Mouse (Mus musculus) spleen, adult 2 months (tissue): ENCODE data around the gene Sec22a. TPM values are rescaled to one million over a fixed set of nuclear protein-coding genes. Genes with fewer than 3 reads are reported as not detected.

Experiments
- DNase-seq, 2 experiments: peaks; one replicate each; pipeline versions ENCODE4 v3.0.0 to v3.0.0-alpha.2; 2012 to 2021; ENCODE audit warnings: low spot score in 2 of 2, low read depth in 1 of 2
- H3K27ac ChIP-seq: fragments of 200-500 bp; 2 replicates; pipeline ENCODE4 v1.5.1; 2012; ENCODE audit warnings: low read length, inconsistent platforms; ENCODE audit not compliant: insufficient read depth
- H3K27me3 ChIP-seq: fragments of 200-500 bp; 2 replicates; pipeline ENCODE4 v1.6.1; 2012; ENCODE audit warnings: mild to moderate bottlenecking, moderate library complexity, low read length, inconsistent platforms; ENCODE audit not compliant: control insufficient read depth, insufficient read depth
- H3K36me3 ChIP-seq: fragments of 200-500 bp; 2 replicates; pipeline ENCODE4 v1.6.1; 2012; ENCODE audit warnings: mild to moderate bottlenecking, low read length, inconsistent platforms; ENCODE audit not compliant: control insufficient read depth, insufficient read depth
- H3K4me1 ChIP-seq: fragments of 200-500 bp; 2 replicates; pipeline ENCODE4 v1.6.1; 2011; ENCODE audit warnings: inconsistent platforms; ENCODE audit not compliant: control insufficient read depth, insufficient read depth, insufficient read length
- H3K4me3 ChIP-seq: fragments of 200-500 bp; 2 replicates; pipeline ENCODE4 v1.5.1; 2011; ENCODE audit warnings: mild to moderate bottlenecking, inconsistent platforms; ENCODE audit not compliant: insufficient read depth, insufficient read length; ENCODE audit errors: extremely low read depth
- CTCF ChIP-seq: fragments of 200-500 bp; IDR thresholded peaks from 2 replicates; pipeline ENCODE4 v1.5.1; 2011; ENCODE audit warnings: mild to moderate bottlenecking, inconsistent platforms; ENCODE audit not compliant: insufficient read depth, insufficient read length, insufficient replicate concordance; ENCODE audit errors: extremely low read depth
- POLR2A ChIP-seq: fragments of 200-500 bp; IDR thresholded peaks from 2 replicates; pipeline ENCODE4 v1.6.1; 2011; ENCODE audit warnings: low read depth, low read length, inconsistent platforms
- WGBS: fragments of 180-500 bp; shearing (Covaris S2); methylation state at CpG from one replicate; pipeline ENCODE4 v1.1.7; 2018; 5-methylcytosine and 5-hydroxymethylcytosine counted together
- polyA plus RNA-seq: library from polyadenylated mRNA; depleted of rRNA; stranded (reverse); fragments of >200 nt; gene quantifications from 2 replicates; pipeline ENCODE4 v1.2.3, GENCODE M21; 2012

The Sec22a gene
- polyA plus RNA-seq, 1 experiment = 4.5 TPM

DNA sequence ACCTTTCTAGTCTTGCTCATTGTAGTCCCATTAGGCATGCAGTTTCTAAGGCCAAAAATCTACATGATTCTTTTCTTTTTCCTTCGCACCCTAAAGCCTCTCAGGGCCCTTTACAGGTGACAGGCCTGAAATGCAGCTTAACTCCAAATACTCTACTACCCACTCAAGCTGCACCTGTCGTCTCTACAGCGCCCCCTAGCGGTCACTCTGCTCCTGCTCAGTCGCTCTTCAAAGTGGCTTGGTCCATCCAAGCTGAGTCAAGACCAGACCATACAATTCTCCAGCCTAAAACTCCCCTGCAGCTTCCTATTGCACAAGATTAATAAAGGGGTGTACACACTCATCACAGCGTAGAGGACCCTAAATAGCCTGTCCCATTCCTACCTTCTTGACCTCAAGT, 3.1 kb downstream of the Sec22a start:
- Histone ChIP-seq H3K4me1 (peaks cover 5% of the 10 kb centered on the region; the same call in 1 of the 2 replicates), H3K27me3 (no peaks in the 10 kb centered on the region), H3K36me3 (no peaks in the 10 kb centered on the region), H3K4me3 (no peak overlapping the region), H3K27ac (no peak overlapping the region)
- TF ChIP-seq POLR2A (no peak), CTCF (peak; percentile 85)
- peak; percentile 36 to 52 for DNase-seq
- 40% methylated on average over 6 of the region's 6 CpGs for WGBS

DNA sequence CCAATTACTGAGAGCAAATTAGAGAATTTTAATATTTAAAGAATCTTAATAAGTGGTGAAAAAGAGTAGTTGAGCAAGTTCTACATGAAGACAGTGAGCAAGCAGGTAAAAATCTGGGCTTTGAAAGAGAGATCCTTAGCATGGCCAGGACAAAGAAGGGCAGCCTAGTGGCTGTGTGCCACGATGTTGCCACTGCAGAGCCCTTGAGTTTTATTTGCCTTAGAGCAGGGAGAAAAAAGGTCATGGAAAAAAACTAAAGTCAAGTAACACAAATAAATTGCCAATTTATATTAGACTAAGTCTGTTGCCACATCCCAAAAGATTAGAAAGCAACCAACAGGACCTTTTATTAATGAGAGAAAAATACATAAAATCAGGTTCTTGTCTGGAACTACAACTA, 6.3 kb downstream of the Sec22a start:
- H3K36me3 ChIP-seq = no peaks in the 10 kb centered on the region
- H3K4me3 ChIP-seq = no peak overlapping the region
- H3K27me3 ChIP-seq = no peaks in the 10 kb centered on the region
- 97% methylated on average over 1 of the region's 1 CpGs for WGBS
- DNase-seq = no peak
- no peak overlapping the region for H3K27ac ChIP-seq
- H3K4me1 ChIP-seq = no peaks in the 10 kb centered on the region
- no peak for TF ChIP-seq POLR2A
- TF ChIP-seq CTCF = no peak

DNA sequence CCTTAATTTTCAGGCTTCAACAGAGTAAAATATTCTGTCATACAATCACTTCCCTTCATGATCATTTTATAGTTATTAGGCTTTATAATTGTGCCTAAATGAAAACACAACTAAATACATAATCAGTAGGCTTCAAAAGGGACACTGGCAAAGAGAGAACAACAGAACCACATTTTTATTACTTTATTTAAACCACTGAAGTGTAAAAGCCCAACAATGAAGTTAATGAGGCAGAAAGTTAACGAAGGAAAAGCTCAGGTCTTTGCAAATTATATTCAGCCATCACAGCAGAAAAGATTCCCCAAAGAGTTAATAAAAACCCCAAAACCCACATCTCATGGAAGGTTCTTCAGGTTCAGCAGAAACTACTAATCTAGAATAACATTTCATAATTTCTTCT, 33.3 kb downstream of the Sec22a start:
- no peak for DNase-seq
- Histone ChIP-seq H3K27ac (no peak overlapping the region), H3K36me3 (peaks cover 1% of the 10 kb centered on the region; the same call in 1 of the 2 replicates), H3K4me3 (no peak overlapping the region), H3K27me3 (no peaks in the 10 kb centered on the region), H3K4me1 (no peaks in the 10 kb centered on the region)
- WGBS = 88% methylated on average over 1 of the region's 1 CpGs
- TF ChIP-seq POLR2A (no peak), CTCF (no peak)

DNA sequence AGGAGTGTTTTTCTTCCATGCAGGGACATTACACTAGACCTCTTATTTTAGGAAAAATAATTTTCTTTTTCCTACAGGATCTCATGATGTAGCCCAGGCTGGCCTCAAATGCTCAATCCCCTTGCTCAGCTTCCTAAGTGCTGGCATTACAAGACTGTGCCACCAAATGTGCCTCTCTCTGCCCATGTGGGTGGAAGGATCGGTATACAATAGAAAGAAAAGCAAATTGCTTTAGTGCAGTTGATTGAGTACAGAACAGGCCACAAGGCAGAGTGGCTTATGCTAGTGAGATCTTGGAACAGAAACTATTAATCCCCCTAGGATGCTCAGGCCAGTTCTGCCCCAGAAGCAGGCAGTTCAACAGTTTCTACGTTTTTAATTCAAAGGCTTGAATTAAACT, 43.9 kb downstream of the Sec22a start:
- no peak for DNase-seq
- no peak overlapping the region for H3K27ac ChIP-seq
- no peaks in the 10 kb centered on the region for H3K4me1 ChIP-seq
- no peaks in the 10 kb centered on the region for H3K27me3 ChIP-seq
- H3K4me3 ChIP-seq = no peak overlapping the region
- no peaks in the 10 kb centered on the region for H3K36me3 ChIP-seq
- 84% methylated on average over 2 of the region's 2 CpGs for WGBS
- TF ChIP-seq POLR2A = no peak
- no peak for TF ChIP-seq CTCF

DNA sequence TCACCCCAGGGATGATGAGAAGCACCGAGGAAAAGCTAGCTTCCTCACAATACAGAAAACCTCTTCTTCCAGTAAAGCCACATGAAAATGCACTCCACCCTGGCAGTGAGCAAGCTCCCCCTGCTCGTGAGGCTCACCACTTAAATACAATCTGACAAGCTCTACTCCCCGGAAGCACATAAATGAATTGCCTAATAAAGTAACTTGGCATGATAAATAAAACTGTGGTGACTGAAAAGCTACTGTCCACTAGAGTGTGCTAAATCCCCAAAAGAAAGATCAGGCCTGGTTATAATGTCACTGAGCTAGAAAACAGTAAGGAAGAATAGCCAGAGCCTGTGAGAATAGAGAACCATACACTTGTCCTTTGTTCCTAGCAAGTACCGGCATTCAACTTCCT, 44.4 kb downstream of the Sec22a start:
- H3K27ac ChIP-seq = no peak overlapping the region
- TF ChIP-seq POLR2A = no peak
- TF ChIP-seq CTCF = no peak
- no peak for DNase-seq
- no peaks in the 10 kb centered on the region for H3K4me1 ChIP-seq
- 51% methylated on average over 4 of the region's 4 CpGs for WGBS
- no peaks in the 10 kb centered on the region; the same call in 1 of the 2 replicates for H3K36me3 ChIP-seq
- no peaks in the 10 kb centered on the region for H3K27me3 ChIP-seq
- no peak overlapping the region for H3K4me3 ChIP-seq

DNA sequence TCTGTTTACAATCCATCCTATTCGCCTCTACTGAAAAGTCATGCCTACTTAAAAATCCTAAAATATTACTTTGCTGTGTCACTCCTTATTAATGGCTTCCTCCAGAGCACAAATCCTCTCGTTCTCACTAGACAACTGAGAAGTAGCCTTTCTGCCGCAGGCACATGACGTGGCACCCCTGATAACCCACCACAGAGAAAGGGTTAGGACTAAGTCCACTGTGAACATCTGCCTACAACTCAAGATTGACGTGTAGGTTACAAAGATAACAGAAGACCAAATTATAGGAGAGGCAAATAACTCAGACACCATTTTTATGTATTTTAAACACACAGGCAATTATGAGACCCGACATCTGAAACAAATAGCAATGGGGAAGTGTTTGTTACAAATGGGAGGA, 45.3 kb downstream of the Sec22a start:
- H3K36me3 ChIP-seq = peaks cover 2% of the 10 kb centered on the region
- no peak overlapping the region for H3K27ac ChIP-seq
- WGBS = 77% methylated on average over 6 of the region's 6 CpGs
- TF ChIP-seq POLR2A (no peak), CTCF (no peak)
- no peaks in the 10 kb centered on the region for H3K4me1 ChIP-seq
- H3K27me3 ChIP-seq = no peaks in the 10 kb centered on the region
- DNase-seq = no peak
- no peak overlapping the region for H3K4me3 ChIP-seq

DNA sequence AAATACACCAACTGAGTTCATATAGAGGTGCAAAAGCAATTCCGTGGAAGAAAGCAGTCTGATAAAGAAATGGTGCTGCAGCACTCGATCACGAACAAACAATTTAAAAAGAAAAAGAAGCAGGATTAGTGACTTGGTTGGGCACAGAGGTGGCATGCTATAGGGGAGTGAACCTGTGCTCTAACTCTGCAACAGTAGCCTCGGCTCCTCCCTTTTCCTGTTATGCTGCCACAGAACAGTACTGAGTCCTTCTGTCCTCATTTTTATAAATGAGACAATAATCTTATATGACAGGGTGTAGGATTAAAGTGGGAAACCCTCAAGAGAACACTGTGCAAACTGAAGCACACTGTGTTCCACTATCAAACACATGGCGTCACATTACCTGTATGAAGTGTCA, 46.3 kb downstream of the Sec22a start:
- no peak for DNase-seq
- no peak overlapping the region for H3K27ac ChIP-seq
- H3K4me1 ChIP-seq = no peaks in the 10 kb centered on the region
- no peak for TF ChIP-seq CTCF
- no peak for TF ChIP-seq POLR2A
- H3K36me3 ChIP-seq = peaks cover 2% of the 10 kb centered on the region
- no peak overlapping the region for H3K4me3 ChIP-seq
- H3K27me3 ChIP-seq = no peaks in the 10 kb centered on the region
- 69% methylated on average over 5 of the region's 5 CpGs for WGBS
